Mouse (Mus musculus): Measurements from ENCODE around the gene Knl1. TPM values are rescaled to one million over a fixed set of nuclear protein-coding genes. Genes with fewer than 3 reads are reported as not detected.
"Not testable (repeated sequence)": the region's sequence is repeated elsewhere in the genome, so short reads cannot be mapped to it uniquely, and the experiment has no call there.

Knl1 gene
- total RNA-seq (2021) = under 1 TPM; 0.44 to 0.79 TPM
- long read RNA-seq, experiment 1, partial matches to known transcripts = 0 of 3 reads
- long read RNA-seq, experiment 1, other reads (novel, unspliced or antisense) = 3 of 3 reads
- long read RNA-seq, experiment 2, partial matches to known transcripts = 0 of 1 reads
- long read RNA-seq, experiment 2, other reads (novel, unspliced or antisense) = 1 of 1 reads

DNA sequence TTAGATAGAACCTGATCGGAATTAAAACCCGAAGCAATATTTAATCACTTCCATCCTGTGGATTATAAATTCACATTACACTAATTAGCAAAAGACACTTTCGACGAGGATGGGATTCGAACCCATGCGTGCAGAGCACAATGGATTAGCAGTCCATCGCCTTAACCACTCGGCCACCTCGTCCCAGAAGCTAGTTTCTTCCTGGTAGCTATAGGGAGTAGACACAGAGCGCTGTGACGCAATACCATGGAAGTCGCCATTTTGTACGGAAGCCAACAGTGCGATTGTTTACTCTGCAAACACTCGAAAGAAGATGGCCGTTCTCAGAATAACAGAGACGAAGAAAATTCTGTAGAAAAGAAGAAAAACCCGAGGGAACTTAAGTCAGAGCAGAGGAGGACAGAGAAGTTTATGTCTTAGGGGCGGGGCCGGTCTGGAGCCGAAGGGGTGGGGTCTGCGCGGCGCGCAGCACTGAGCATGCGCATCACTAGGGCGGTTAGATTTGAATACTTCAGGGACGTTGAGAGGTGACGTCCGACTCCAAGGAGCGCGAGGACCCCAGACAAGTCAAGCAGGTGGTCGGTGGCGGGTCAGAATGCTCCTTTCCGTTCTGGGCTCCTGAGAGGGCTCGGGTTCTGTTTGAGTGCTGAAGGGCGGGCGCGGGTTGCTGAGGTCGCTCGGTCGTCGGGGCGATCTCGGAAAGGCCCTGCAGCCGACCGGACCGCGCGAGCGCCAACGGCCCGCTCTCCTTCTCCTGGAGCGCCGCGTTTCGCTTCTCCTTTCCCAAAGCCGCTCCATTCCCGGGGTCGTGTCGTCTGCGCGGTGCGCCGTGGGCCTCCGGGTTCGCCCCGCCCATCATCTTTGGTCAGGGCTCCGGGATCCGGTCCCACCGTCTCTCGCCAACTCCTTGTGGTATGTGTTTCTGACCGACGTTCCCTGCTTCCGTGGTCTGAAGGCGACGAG is at the start of gene Knl1:
Gene Knl1 (plus strand): TSS at position 471 of the 963 bp plus-strand sequence.
- intact Hi-C loops (cut with DNase I) = no loop called here
- peak; percentile 87 to 98 for DNase-seq

- intact Hi-C loops (cut with DNase I) = no loop called here
- DNase-seq = no peak
These were observed 48.6 kb upstream of the Knl1 start for GRCm38 (mm10) chr2:118998115-118998866.

DNA sequence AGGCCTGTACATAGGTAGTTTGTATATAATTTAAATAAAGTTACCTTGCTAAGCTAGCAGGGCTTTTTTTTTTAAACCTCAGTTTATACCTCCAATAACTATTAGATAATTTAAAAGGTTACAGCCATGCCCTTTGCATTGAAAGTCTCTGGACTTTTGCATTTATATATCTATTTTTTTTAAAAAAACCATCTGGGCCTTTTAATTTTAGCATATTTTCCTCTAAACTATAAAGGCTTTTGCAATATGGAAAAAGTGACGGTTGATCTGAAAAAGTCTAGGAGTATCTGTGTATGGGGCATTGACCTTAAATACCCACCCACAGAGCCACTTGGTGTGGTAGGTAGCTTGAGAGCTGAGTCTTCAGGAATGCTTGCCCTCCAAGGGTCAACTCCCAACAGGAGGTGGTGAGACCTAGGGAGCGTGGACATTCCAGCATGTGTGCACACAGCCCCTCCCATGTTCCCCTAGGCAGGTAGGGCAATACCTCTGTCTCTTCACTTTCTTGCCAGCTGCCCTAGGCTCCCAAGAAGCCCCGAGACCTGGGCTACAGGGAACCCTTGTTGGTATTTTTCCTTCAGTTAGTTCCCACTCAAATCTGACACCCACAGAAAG is 47.8 kb upstream of the Knl1 start:
- DNase-seq = no peak
- intact Hi-C loops (cut with DNase I) = no loop called here

- intact Hi-C loops (cut with DNase I) = no loop called here
- DNase-seq = no peak
These were observed 40.0 kb upstream of the Knl1 start for GRCm38 (mm10) chr2:119006886-119007285.

- DNase-seq = no peak
- intact Hi-C loops (cut with DNase I) = no loop called here
These were observed 37.5 kb upstream of the Knl1 start for GRCm38 (mm10) chr2:119009376-119009775.

GRCm38 (mm10) chr2:119014989-119015388 is 31.9 kb upstream of the Knl1 start:
- intact Hi-C loops (cut with DNase I) = no loop called here
- no peak for DNase-seq

GRCm38 (mm10) chr2:119015604-119016180 is 31.2 kb upstream of the Knl1 start:
- intact Hi-C loops (cut with DNase I) = no loop called here
- DNase-seq = peak in 1 of 2 experiments; percentile 54

DNA sequence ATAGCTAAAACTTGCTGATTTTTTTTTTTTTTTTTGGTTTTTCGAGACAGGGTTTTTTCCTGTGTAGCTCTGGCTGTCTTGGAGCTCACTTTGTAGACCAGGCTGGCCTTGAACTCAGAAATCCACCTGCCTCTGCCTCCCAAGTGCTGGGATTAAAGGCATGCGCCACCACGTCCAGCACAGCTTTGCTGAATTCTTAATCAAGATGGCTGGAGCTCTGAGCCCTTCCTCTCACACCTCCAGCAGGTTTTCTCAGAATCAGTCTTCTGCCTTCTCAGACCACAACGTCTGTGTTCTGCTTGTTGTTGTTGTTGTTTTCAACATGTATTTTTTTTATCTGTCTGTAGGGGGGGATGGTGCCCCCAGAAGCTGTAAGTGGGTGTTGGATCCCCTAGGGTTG is 30.6 kb upstream of the Knl1 start:
- DNase-seq = not testable (repeated sequence)

DNA sequence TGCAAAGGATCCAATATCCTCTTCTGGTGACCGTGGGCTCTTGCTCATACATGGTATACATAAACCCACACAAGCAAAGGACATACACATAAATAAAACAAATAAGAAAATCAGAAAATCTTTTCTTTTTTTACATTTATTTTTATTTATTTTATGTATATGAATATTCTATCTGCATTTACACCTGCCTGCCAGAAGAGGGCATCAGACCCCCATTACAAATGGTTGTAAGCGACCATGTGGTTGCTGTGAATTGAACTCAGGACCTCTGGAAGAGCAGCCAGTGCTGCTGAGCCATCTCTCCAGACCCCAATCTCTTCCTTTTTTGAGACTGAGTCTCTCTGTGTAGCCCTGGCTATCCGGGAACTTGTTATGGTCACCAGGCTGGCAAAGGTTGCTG is 29.3 kb upstream of the Knl1 start:
- no peak for DNase-seq
- intact Hi-C loops (cut with DNase I) = no loop called here

More for the DNA sequence above, 30.6 kb upstream of the Knl1 start:
- intact Hi-C loops (cut with DNase I) = not testable (repeated sequence)

- intact Hi-C loops (cut with DNase I) = no loop called here
- peak; percentile 60 to 61 for DNase-seq
These were observed 28.4 kb upstream of the Knl1 start for GRCm38 (mm10) chr2:119018391-119019122.

- no peak for DNase-seq
- intact Hi-C loops (cut with DNase I) = no loop called here
These were observed 27.8 kb upstream of the Knl1 start for GRCm38 (mm10) chr2:119019131-119019530.

GRCm38 (mm10) chr2:119019538-119019937 is 27.4 kb upstream of the Knl1 start:
- intact Hi-C loops (cut with DNase I) = no loop called here
- DNase-seq = no peak

GRCm38 (mm10) chr2:119023154-119023660 is 23.7 kb upstream of the Knl1 start:
- intact Hi-C loops (cut with DNase I) = no loop called here
- no peak for DNase-seq

DNA sequence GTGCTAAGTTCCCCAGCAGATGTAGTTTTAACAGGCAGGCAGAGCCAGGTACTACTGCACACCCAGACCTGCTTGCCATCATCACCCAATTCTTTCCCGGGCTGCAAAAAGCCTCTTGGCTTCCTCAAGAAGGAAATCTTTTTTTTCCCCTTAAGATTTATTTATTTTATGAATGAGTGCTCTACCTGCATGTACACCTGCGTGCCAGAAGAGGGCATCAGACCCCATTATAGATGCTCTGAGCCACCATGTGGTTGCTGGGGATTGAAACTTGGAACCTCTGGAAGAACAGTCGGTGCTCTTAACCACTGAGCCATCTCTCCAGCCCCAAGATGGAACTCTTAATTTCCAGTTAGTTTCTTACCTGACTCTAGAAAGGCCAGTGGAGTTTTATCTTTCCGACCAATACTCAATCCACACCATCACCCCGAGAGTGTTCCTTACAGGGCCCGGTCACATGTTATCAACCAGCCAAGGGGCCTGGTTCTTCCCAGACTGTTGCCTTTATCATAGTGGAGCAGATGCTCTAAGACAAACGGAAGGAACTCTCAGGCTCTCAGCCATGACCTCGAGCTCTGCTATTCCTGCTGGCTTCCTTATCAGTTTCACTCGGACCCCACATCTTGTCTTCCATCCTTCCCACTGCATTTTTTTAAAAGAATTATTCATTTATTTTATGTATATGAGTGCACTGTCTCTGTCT is 22.2 kb upstream of the Knl1 start:
- intact Hi-C loops (cut with DNase I) = no loop called here
- DNase-seq = no peak

DNA sequence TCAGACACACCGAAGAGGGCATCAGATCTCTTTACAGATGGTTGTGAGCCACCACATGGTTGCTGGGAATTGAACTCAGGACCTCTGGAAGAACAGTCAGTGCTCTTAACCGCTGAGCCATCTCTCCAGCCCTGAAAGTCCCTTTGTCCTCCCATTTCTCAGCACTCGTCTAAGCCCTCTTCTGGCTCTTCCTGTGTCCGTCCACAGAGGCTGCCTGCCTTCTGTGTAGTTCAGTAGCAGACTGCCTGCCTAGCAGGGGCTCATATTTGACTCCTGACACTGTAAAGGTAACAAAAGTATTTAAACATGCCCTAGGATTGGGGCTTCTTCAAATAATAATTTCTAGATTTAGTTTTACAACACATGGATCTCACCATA is 21.7 kb upstream of the Knl1 start:
- no peak for DNase-seq
- intact Hi-C loops (cut with DNase I) = no loop called here

DNA sequence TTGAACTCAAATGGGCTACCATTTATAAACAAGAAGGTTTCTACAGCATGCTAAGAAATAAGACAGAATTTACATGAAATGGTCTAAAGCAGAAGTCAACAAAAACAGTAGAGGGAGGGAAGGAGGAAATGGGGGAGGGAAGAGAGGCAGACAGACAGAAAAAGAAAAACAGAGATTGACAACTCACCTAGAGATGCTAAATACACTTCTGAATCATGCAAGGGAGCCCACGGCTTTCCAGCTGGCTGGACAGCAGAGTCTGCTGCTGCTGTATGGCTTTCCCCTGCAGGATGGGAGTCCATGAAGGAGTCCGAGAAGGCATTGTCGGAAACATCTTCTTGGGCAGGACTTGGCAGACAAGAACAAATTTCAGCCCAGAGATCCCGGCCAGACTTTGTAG is 20.0 kb upstream of the Knl1 start:
- no peak for DNase-seq
- intact Hi-C loops (cut with DNase I) = no loop called here

- intact Hi-C loops (cut with DNase I) = no loop called here
- DNase-seq = peak; percentile 91 to 93
These were observed 17.9 kb upstream of the Knl1 start, which contains the start of gene Ccdc32 for GRCm38 (mm10) chr2:119028941-119029551. TSS of gene Ccdc32 (minus strand) at chr2:119029393.

DNA sequence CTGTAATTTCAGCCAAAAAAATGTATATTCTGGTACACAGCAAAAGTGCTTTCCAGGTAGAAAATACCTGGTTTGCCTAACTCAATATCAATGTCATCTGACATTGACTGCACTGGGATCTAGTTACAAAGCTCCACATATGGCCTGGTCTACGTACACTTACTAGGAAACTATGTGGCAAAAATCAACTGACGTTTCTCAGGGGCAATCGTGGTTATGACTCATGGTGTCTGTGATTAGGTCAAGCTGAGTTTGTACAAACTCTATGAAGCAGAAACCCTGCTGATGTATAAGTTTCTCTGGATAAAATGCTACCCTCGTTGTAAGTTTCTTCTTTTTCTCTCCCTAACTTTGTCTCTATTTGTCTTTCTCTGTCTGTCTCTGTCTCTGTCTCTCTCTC is 14.7 kb upstream of the Knl1 start:
- no peak for DNase-seq
- intact Hi-C loops (cut with DNase I) = loop anchor here (10.0 kb wide), 1 partner anchor 253 kb away; the partner anchor contains the start of gene Vps18

Data from gastrocnemius, postnatal 36 days (tissue).